Mouse (Mus musculus) MEL (cell line): ENCODE data around the gene Tbx3.

Experiments
- BHLHE40 ChIP-seq: IDR thresholded peaks from 2 replicates; pipeline ENCODE4 v1.6.1; 2012; ENCODE audit warnings: low read depth, mild to moderate bottlenecking, inconsistent platforms, low read length, improper control_type of control experiment, borderline replicate concordance
- CHD2 ChIP-seq: IDR thresholded peaks from 2 replicates; pipeline ENCODE4 v1.6.1; 2011; ENCODE audit warnings: low read length, improper control_type of control experiment
- CTCF ChIP-seq, 3 experiments: IDR thresholded peaks in 2 of 3; conservative IDR thresholded peaks in 1 of 3; 2 replicates each; pipeline ENCODE4 v1.5.1; 2011 to 2012; ENCODE audit warnings: low read length in 3 of 3, low read depth in 2 of 3, mild to moderate bottlenecking in 2 of 3, improper control_type of control experiment in 1 of 3, inconsistent platforms in 1 of 3, mixed read lengths in 1 of 3, moderate library complexity in 1 of 3; ENCODE audit not compliant: control insufficient read depth in 1 of 3, insufficient read depth in 1 of 3, poor library complexity in 1 of 3, severe bottlenecking in 1 of 3
- EP300 ChIP-seq, 2 experiments: IDR thresholded peaks; 2 replicates each; pipeline ENCODE4 v1.6.1; 2011; ENCODE audit warnings: improper control_type of control experiment in 2 of 2, low read length in 2 of 2, low read depth in 1 of 2, mild to moderate bottlenecking in 1 of 2
- GATA1 ChIP-seq: IDR thresholded peaks from 2 replicates; pipeline ENCODE4 v1.6.1; 2011; ENCODE audit warnings: low read depth, low read length, improper control_type of control experiment
- MAFK ChIP-seq: IDR thresholded peaks from 2 replicates; pipeline ENCODE4 v1.6.1; 2011; ENCODE audit warnings: low read depth, mild to moderate bottlenecking, low read length, improper control_type of control experiment, borderline replicate concordance
- MAX ChIP-seq: IDR thresholded peaks from 2 replicates; pipeline ENCODE4 v1.6.1; 2011; ENCODE audit warnings: low read length, improper control_type of control experiment
- MEF2A ChIP-seq: IDR thresholded peaks from 2 replicates; pipeline ENCODE4 v1.6.1; 2014; ENCODE audit warnings: low read depth, mild to moderate bottlenecking, inconsistent platforms, low read length, improper control_type of control experiment; ENCODE audit not compliant: poor library complexity, insufficient replicate concordance, severe bottlenecking; ENCODE audit errors: extremely low read depth
- MYB ChIP-seq: IDR thresholded peaks from 2 replicates; pipeline ENCODE4 v1.6.1; 2011; ENCODE audit warnings: mild to moderate bottlenecking, low read depth, low read length, improper control_type of control experiment
- MYC ChIP-seq: IDR thresholded peaks from 2 replicates; pipeline ENCODE4 v1.6.1; 2011; ENCODE audit warnings: low read depth, mild to moderate bottlenecking, low read length, improper control_type of control experiment, moderate library complexity
- POLR2A ChIP-seq, 2 experiments: IDR thresholded peaks; 2 replicates each; pipeline ENCODE4 v1.6.1; 2011 to 2012; ENCODE audit warnings: low read length in 2 of 2, mild to moderate bottlenecking in 2 of 2, control low read depth in 1 of 2, improper control_type of control experiment in 1 of 2, low read depth in 1 of 2, moderate library complexity in 1 of 2; ENCODE audit not compliant: control insufficient read depth in 1 of 2, insufficient read depth in 1 of 2, poor library complexity in 1 of 2
- TAL1 ChIP-seq: IDR thresholded peaks from 2 replicates; pipeline ENCODE4 v1.6.1; 2012; ENCODE audit warnings: mild to moderate bottlenecking, inconsistent platforms, low read length, moderate library complexity, mixed read lengths
- ZC3H11A ChIP-seq: IDR thresholded peaks from 2 replicates; pipeline ENCODE4 v1.6.1; 2012; ENCODE audit warnings: low read depth, mild to moderate bottlenecking, inconsistent platforms, low read length, improper control_type of control experiment

GRCm38 (mm10) chr5:119625603-119626002 is 44.9 kb upstream of the Tbx3 start:
- TF ChIP-seq POLR2A (IDR thresholded peaks at IDR 0.05; ENCODE audit: control insufficient read depth in 1 of 2, insufficient read depth in 1 of 2, low read depth in 1 of 2, low read length in 2 of 2, poor library complexity in 1 of 2), result no peak
- no peak for TF ChIP-seq CTCF (IDR thresholded peaks at IDR 0.05 in 2 of 3, conservative IDR thresholded peaks at IDR 0.05 in 1 of 3; ENCODE audit: control insufficient read depth in 1 of 3, insufficient read depth in 1 of 3, low read depth in 2 of 3, low read length in 3 of 3, poor library complexity in 1 of 3, severe bottlenecking in 1 of 3)
- TF ChIP-seq ZC3H11A, result no peak
- TF ChIP-seq EP300 (IDR thresholded peaks at IDR 0.05; ENCODE audit: low read depth in 1 of 2, low read length in 2 of 2), result no peak
- no peak for TF ChIP-seq MAX
- no peak for TF ChIP-seq MEF2A
- TF ChIP-seq MAFK, result no peak
- no peak for TF ChIP-seq MYB
- no peak for TF ChIP-seq CHD2
- no peak for TF ChIP-seq MYC
- no peak for TF ChIP-seq BHLHE40
- TF ChIP-seq TAL1, result no peak
- no peak for TF ChIP-seq GATA1
